Mouse (Mus musculus) liver, embryonic 15.5 days (tissue): ENCODE measurements around the gene Kif1bp. TPM values are rescaled to one million over a fixed set of nuclear protein-coding genes. Genes with fewer than 3 reads are reported as not detected.
"Not testable (repeated sequence)": the region's sequence is repeated elsewhere in the genome, so short reads cannot be mapped to it uniquely, and the experiment has no call there.

Source experiments
- ATAC-seq: fragments of 200-750 bp; cut with Nextera tagmentation; 2 replicates; pipeline ENCODE4 v1.8.0; 2017; ENCODE audit warnings: moderate number of reproducible peaks, mild to moderate bottlenecking, moderate library complexity; ENCODE audit not compliant: insufficient read depth
- H3K27ac ChIP-seq: fragments of 300-500 bp; sonication (generic); replicated peaks from 2 replicates; pipeline ENCODE4 v1.5.1; 2015; ENCODE audit warnings: mild to moderate bottlenecking, inconsistent platforms
- H3K27me3 ChIP-seq: fragments of 300-500 bp; sonication (generic); 2 replicates; pipeline ENCODE4 v1.6.1; 2015; ENCODE audit warnings: mild to moderate bottlenecking, inconsistent platforms
- H3K36me3 ChIP-seq: fragments of 300-500 bp; sonication (generic); replicated peaks from 2 replicates; pipeline ENCODE4 v1.6.1; 2015; ENCODE audit warnings: moderate library complexity, mild to moderate bottlenecking, inconsistent platforms
- H3K4me1 ChIP-seq: fragments of 300-500 bp; sonication (generic); replicated peaks from 2 replicates; pipeline ENCODE4 v1.6.1; 2015; ENCODE audit warnings: inconsistent platforms
- H3K4me2 ChIP-seq: fragments of 300-500 bp; sonication (generic); 2 replicates; pipeline ENCODE4 v1.6.1; 2015; ENCODE audit warnings: moderate library complexity, mild to moderate bottlenecking, inconsistent platforms
- H3K4me3 ChIP-seq: fragments of 300-500 bp; sonication (generic); replicated peaks from 2 replicates; pipeline ENCODE4 v1.5.1; 2015; ENCODE audit warnings: mild to moderate bottlenecking, inconsistent platforms
- H3K9ac ChIP-seq: fragments of 300-500 bp; sonication (generic); 2 replicates; pipeline ENCODE4 v1.6.1; 2015; ENCODE audit warnings: moderate library complexity, mild to moderate bottlenecking, inconsistent platforms
- H3K9me3 ChIP-seq: fragments of 300-500 bp; sonication (generic); replicated peaks from 2 replicates; pipeline ENCODE4 v1.6.1; 2016; ENCODE audit warnings: inconsistent platforms
- WGBS: fragments of 180-500 bp; shearing (Covaris S2); methylation state at CpG from one replicate; pipeline ENCODE4 v1.1.7; 2015; ENCODE audit warnings: mixed read lengths; ENCODE audit not compliant: insufficient replicate concordance; 5-methylcytosine and 5-hydroxymethylcytosine counted together
- polyA plus RNA-seq: library from polyadenylated mRNA; unstranded; fragments of >200 nt; fragmentation: Nextera tagmentation; extraction: Ambion mirVana; gene quantifications from 2 replicates; pipeline ENCODE4 v1.2.1, GENCODE M21; 2015

Gene Kif1bp
- 11.1 and 11.3 TPM in 2 replicates for polyA plus RNA-seq

DNA sequence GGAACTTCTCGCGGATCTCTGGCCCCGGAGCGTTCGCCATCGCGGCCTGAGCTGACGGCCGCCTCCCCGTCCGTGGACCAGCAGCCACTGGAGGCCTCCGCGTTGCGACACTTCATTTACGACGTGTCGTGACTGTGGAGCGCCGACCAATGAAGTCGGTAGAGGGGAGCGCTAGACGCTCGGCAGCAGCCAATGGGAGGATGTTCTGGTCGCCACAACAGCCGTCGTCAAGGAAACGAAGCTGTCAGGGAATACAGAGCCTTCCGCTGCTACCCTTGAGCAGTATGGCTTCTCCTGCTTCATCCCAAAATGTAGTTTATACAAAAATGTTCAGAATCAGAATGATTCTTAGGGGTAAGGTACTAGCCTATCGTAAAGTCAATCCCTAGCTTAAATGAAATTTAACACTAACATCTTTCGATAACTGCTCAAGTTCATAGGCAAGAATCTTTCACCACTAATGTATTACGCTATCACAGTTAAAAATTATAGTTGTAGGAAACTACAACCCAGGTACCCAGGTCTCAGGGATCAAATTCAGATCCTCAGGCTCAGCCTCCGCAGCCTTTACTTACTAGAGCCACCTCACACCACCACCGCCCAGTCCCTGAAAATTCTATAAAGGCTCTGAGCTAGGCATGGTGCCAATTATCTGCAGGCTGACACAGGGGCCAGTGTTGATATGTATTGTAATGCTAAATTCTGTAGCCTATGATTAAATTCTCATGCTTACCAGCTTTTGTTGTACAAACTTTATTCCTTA is at the start of gene Kif1bp:
Kif1bp (minus strand) TSS at position 120 of the 763 bp plus-strand sequence.
- Histone ChIP-seq H3K4me3 (peak within 1 kb of the TSS; percentile 94), H3K27ac (peak within 1 kb of the TSS; percentile 82), H3K9ac (peak within 1 kb of the TSS; percentile 76), H3K9me3 (no peaks in the 10 kb centered on the region), H3K36me3 (peaks cover 49% of the 10 kb centered on the region), H3K27me3 (no peaks in the 10 kb centered on the region), H3K4me2 (peak within 1 kb of the TSS; percentile 92), H3K4me1 (peaks cover 18% of the 10 kb centered on the region)
- WGBS: 6% methylated on average over 33 of the region's 33 CpGs
- ATAC-seq: peak; percentile 92

DNA sequence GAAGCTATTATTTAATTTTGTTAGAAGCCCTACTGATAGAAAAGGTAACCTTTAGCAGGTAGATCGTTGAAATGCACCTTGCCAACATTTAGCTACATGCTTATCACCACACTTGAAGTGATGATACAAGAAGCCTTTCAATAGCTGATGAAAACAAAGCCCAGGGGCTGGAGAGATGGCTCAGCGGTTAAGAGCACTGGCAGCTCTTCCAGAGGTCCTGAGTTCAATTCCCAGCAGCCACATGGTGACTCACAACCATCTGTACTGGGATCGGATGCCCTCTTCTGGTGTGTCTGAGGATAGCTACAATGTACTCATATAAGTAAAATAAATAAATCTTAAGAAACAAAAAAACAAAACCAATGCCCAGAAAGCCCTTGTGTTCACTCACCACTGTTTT is 25.9 kb upstream of the Kif1bp start:
- no peak for ATAC-seq
- WGBS: 69% methylated on average over 3 of the region's 3 CpGs
- Histone ChIP-seq H3K4me3 (no peak overlapping the region), H3K4me1 (peaks cover 31% of the 10 kb centered on the region), H3K27ac (no peak overlapping the region), H3K9me3 (no peaks in the 10 kb centered on the region), H3K9ac (no peak overlapping the region), H3K4me2 (peak overlapping the region; percentile 97; the same call in 1 of the 2 replicates), H3K27me3 (no peaks in the 10 kb centered on the region), H3K36me3 (0 out of 2 replicates have a peak, but pooled peaks cover under 1% of the 10 kb centered on the region)

DNA sequence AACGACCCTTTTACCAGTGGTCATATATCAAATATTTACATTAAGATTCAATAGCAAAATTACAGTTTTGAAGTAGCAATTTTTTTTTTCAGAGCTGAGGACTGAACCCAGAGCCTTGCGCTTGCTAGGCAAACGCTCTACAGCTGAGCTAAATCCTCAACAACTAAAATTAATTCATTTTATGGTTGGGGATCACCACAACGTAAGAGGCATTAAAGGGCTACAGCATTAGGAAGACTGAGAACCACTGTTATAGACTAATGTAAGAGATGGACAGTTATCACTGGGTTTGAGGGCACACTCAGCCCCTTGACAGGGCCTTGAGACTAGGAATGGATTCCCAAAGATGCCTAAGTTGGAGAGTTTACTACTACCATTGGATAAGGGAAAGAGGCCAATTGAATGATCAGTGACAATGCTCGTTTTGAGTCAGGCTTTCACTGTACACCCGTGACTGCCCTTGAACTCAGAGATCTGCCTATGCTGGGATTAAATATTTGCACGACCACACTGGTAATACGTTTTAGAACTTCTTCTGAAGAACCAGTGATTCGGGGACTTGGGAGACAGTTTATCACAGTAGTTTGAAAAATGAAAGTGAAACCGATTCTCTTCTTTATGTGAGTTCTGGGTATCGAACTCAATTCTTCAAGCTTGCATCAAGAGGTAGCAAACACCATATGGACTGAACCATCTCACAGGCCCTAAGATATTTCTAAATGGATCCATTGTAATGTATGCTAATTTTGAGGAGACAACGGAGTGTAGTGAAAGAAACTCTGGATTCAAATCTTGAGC is 25.2 kb upstream of the Kif1bp start:
- 70% methylated on average over 12 of the region's 12 CpGs for WGBS

DNA sequence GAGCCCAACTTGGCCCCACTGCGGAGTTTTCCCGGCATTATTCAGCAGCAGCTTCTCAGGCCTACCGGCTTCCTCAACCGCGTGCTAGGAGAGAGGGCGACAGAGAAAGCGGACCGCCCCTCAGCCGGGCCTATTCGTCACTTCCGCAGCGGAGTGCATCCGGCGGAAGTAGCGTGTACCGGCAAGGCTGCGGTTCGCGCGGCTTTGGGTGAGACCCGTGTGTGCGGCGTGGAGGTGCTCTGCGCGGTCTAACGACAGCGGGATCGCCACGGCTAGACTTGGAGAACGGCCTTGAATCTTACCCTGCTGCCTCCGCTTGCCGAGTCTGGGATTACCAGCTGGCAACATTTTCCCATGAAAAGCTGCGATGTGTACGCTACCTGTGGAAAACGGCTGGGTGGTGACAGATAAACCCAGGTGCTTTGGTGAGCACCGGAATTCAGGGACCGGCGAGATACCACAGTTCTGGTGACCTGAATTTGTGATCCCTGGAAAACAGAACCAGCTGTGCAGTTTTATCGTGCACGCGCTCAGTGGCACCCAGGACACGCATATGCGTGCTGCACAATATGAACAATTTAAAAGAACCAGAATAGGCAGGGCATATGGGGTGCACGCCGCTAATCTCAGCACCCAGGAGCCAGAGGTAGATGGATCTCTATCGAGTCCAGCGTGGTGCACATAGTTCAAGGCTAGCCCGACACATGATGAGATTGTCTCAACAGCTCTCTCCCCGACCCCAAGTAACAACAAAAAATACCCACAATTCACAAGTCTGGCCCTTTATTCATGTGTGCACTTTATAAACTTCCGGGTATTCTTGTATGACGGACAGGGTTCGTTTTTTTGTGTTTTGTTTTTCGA is 24.2 kb upstream of the Kif1bp start, which contains the start of gene Ddx21:
Ddx21 (minus strand) TSS at position 105 of the 864 bp plus-strand sequence.
- H3K4me2 ChIP-seq: peak within 1 kb of the TSS; percentile 97
- peak; percentile 91 for ATAC-seq
- H3K36me3 ChIP-seq: peaks cover 17% of the 10 kb centered on the region
- H3K9ac ChIP-seq: peak within 1 kb of the TSS; percentile 79
- WGBS: 1% methylated on average over 53 of the region's 53 CpGs
- no peaks in the 10 kb centered on the region for H3K27me3 ChIP-seq
- peak within 1 kb of the TSS; percentile 75 for H3K27ac ChIP-seq
- peak within 1 kb of the TSS; percentile 91 for H3K4me3 ChIP-seq
- H3K4me1 ChIP-seq: peaks cover 37% of the 10 kb centered on the region
- H3K9me3 ChIP-seq: no peaks in the 10 kb centered on the region

More for the DNA sequence above, 25.2 kb upstream of the Kif1bp start:
- Histone ChIP-seq H3K4me1 (peaks cover 31% of the 10 kb centered on the region), H3K9ac (no peak overlapping the region), H3K27ac (no peak overlapping the region), H3K4me3 (peak overlapping the region; percentile 91), H3K27me3 (no peaks in the 10 kb centered on the region), H3K4me2 (peak overlapping the region; percentile 97), H3K36me3 (peaks cover 7% of the 10 kb centered on the region), H3K9me3 (no peaks in the 10 kb centered on the region)
- ATAC-seq: no peak

DNA sequence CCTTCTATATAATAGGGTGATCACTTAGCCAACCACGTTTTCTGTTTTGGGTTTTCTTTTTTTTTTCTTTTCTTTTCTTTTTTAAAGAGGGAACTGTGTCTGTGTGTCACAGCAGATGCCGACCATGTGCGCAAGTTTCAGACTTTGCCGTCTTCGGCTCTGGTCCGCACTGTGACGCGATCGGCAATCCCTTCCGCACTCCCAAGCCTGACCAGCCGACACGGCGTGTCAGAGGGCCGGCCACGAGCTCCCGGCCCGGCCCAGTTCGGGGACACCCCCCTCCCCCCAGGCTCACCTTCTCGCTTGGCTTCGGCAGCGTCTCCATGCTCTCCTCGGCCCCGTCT is 23.5 kb upstream of the Kif1bp start:
- Histone ChIP-seq H3K9ac (peak overlapping the region; percentile 79), H3K27me3 (no peaks in the 10 kb centered on the region), H3K36me3 (peaks cover 23% of the 10 kb centered on the region), H3K9me3 (no peaks in the 10 kb centered on the region), H3K4me1 (peaks cover 38% of the 10 kb centered on the region), H3K4me3 (peak overlapping the region; percentile 91), H3K27ac (peak overlapping the region; percentile 75), H3K4me2 (peak overlapping the region; percentile 97)
- peak; percentile 65 for ATAC-seq
- under 1% methylated on average over 23 of the region's 23 CpGs for WGBS

DNA sequence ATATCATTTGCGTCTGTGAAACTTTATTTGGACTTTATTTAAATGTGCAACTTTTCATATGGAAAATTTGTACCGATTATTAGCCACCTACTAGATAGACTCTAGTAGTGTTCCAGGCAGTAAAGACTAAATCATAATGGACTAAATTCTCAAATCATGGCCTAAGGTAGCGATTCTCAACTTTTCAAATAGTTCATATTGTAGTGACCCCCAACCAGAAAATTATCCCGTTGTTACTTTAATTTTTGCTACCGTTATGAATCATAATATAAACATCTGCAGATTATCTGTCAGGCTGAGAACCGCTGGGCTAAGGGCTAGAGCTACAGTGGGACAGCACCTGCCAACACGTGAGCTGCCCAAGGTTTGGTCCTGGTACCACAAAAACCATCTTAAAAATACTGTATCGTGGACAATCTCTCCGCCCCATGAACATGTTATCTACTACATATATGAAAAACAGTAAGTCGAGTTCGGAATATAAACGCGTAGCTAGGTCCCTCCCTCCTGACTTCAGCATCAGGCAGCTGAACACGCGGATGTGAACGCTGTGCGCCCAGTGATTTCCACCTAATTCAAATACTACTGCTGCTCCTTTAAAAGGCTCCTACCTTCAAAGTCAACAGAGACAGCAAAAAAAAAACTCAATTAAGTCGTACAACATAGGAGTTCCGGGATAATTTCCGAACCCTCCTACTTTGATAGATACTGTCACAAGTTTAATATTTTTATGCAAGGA is 23.0 kb upstream of the Kif1bp start:
- Histone ChIP-seq H3K27ac (no peak overlapping the region), H3K9ac (peak overlapping the region; percentile 79)
- 5% methylated on average over 20 of the region's 20 CpGs for WGBS

DNA sequence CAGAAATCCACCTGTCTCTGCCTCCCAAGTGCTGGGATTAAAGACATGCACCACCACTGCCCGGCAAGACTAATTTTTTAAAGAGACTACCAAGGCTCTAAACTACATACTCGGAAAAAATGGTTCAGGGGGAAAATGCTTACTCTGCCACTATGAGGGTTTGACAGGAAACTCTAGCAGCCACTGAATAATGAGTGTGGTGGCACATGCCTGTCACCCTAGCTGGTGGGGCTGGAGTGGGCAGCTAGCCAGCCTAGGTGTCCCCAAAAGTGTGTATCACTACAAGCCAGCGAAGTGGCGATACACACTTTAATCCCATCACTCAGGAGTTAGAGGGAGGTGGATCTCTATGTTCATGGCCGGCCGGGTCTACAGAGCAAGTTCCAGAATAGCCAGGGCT is 21.8 kb upstream of the Kif1bp start:
- Histone ChIP-seq H3K27me3 (no peaks in the 10 kb centered on the region), H3K36me3 (peaks cover 37% of the 10 kb centered on the region), H3K9me3 (no peaks in the 10 kb centered on the region), H3K27ac (no peak overlapping the region), H3K9ac (no peak overlapping the region), H3K4me2 (peak overlapping the region; percentile 97), H3K4me1 (peaks cover 38% of the 10 kb centered on the region), H3K4me3 (0 out of 2 replicates have a peak overlapping the region, but pooled peaks have one; percentile 91)
- ATAC-seq: no peak
- WGBS: 65% methylated on average over 6 of the region's 6 CpGs

More for the DNA sequence above, 23.0 kb upstream of the Kif1bp start:
- no peaks in the 10 kb centered on the region for H3K9me3 ChIP-seq
- H3K4me2 ChIP-seq: peak overlapping the region; percentile 97
- H3K4me3 ChIP-seq: peak overlapping the region; percentile 91
- peaks cover 38% of the 10 kb centered on the region for H3K4me1 ChIP-seq
- peaks cover 26% of the 10 kb centered on the region for H3K36me3 ChIP-seq
- ATAC-seq: no peak
- H3K27me3 ChIP-seq: no peaks in the 10 kb centered on the region

DNA sequence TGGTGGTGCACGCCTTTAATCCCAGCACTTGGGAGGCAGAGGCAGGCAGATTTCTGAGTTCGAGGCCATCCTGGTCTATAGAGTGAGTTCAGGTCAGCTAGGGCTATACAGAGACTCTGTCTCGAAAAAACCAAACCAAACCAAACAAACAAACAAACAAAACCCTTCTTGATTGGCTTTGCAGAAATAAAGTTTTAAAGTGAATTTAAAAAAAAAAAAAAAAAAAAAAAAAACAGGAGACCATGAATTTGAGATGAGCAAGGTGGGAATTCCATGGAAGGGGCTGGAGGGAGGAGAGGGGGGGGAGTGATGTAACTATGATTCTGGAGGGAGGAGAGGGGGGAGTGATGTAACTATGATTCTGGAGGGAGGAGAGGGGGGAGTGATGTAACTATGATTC is 21.1 kb upstream of the Kif1bp start:
- not testable (repeated sequence) for H3K9ac ChIP-seq, H3K4me3 ChIP-seq, H3K27ac ChIP-seq, H3K9me3 ChIP-seq, H3K4me2 ChIP-seq, H3K27me3 ChIP-seq, ATAC-seq
- 75% methylated on average over 3 of the region's 3 CpGs for WGBS
- Histone ChIP-seq H3K36me3 (peaks cover 44% of the 10 kb centered on the region), H3K4me1 (peaks cover 38% of the 10 kb centered on the region)

DNA sequence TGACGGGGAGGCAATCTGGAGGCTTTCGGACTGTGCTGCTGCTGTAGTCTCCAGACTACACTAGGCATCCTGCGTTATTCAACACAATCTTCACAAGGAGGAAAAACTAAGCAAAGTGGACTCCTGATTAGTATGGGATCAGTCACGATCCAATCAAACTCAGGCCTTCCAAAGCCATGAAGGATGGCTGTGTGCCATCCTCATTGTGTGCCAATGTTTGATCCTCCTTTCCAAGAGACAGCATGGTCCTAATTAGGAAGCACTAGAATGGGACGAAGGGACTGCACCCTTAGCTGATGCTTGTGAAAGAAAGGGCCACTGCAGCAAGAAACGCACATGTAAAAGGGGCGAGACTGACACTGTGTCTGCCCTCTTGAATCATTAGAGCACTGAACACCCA is 14.2 kb upstream of the Kif1bp start:
- H3K4me1 ChIP-seq: 0 out of 2 replicates have a peak, but pooled peaks cover 6% of the 10 kb centered on the region
- 87% methylated on average over 7 of the region's 7 CpGs for WGBS
- peaks cover 94% of the 10 kb centered on the region for H3K36me3 ChIP-seq
- ATAC-seq: no peak
- no peaks in the 10 kb centered on the region for H3K9me3 ChIP-seq
- no peak overlapping the region for H3K27ac ChIP-seq
- no peaks in the 10 kb centered on the region for H3K27me3 ChIP-seq
- H3K4me2 ChIP-seq: no peak overlapping the region
- H3K4me3 ChIP-seq: no peak overlapping the region
- no peak overlapping the region for H3K9ac ChIP-seq

DNA sequence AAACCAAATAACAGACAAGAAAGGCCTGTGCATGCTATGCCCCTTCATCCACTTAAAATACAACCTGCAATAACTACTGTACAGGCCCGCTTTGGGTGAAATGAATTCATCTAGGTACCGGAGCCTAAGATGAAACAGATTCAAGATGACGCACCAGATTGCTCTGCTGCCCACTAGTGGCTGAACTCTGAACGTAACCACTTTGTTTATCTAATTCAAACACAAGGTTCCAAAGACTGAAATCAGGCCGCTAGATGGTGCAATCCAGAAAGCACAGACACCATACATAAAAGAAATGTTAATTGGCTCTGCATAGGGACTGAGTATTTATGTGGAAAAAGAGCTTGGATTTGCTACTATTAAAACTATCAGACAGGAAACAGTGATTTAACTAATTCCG is 11.9 kb upstream of the Kif1bp start:
- no peak overlapping the region for H3K9ac ChIP-seq
- no peaks in the 10 kb centered on the region for H3K27me3 ChIP-seq
- no peak overlapping the region for H3K4me3 ChIP-seq
- 29% methylated on average over 6 of the region's 6 CpGs for WGBS
- no peak overlapping the region for H3K4me2 ChIP-seq
- H3K9me3 ChIP-seq: no peaks in the 10 kb centered on the region
- H3K27ac ChIP-seq: no peak overlapping the region
- H3K36me3 ChIP-seq: peaks cover 98% of the 10 kb centered on the region
- no peak for ATAC-seq
- 0 out of 2 replicates have a peak, but pooled peaks cover 3% of the 10 kb centered on the region for H3K4me1 ChIP-seq
